Mouse (Mus musculus) embryonic facial prominence, embryonic 13.5 days (tissue): ENCODE measurements around the gene Nufip1. TPM values are rescaled to one million over a fixed set of nuclear protein-coding genes. Genes with fewer than 3 reads are reported as not detected.
A peak's percentile ranks its signal among the peaks of the same experiment; 100 is the strongest.

Experiments used
- ATAC-seq: fragments of 200-750 bp; cut with Nextera tagmentation; 2 replicates; pipeline ENCODE4 v1.8.0; 2017; ENCODE audit warnings: low read depth; ENCODE audit not compliant: insufficient number of reproducible peaks, insufficient read depth, low FRiP score, low TSS enrichment
- H3K27ac ChIP-seq: fragments of 300-500 bp; sonication (generic); 2 replicates; pipeline ENCODE4 v1.5.1; 2015; ENCODE audit warnings: moderate library complexity, mild to moderate bottlenecking, inconsistent platforms
- H3K27me3 ChIP-seq: fragments of 300-500 bp; sonication (generic); 2 replicates; pipeline ENCODE4 v1.6.1; 2015; ENCODE audit warnings: mild to moderate bottlenecking, inconsistent platforms
- H3K36me3 ChIP-seq: fragments of 300-500 bp; sonication (generic); 2 replicates; pipeline ENCODE4 v1.6.1; 2015; ENCODE audit warnings: mild to moderate bottlenecking, inconsistent platforms
- H3K4me1 ChIP-seq: fragments of 300-500 bp; sonication (generic); 2 replicates; pipeline ENCODE4 v1.6.1; 2015; ENCODE audit warnings: inconsistent platforms
- H3K4me2 ChIP-seq: fragments of 300-500 bp; sonication (generic); 2 replicates; pipeline ENCODE4 v1.6.1; 2015; ENCODE audit warnings: moderate library complexity, mild to moderate bottlenecking, inconsistent platforms
- H3K4me3 ChIP-seq: fragments of 300-500 bp; sonication (generic); 2 replicates; pipeline ENCODE4 v1.5.1; 2015; ENCODE audit warnings: mild to moderate bottlenecking, inconsistent platforms
- H3K9ac ChIP-seq: fragments of 300-500 bp; sonication (generic); 2 replicates; pipeline ENCODE4 v1.6.1; 2015; ENCODE audit warnings: mild to moderate bottlenecking, inconsistent platforms
- H3K9me3 ChIP-seq: fragments of 300-500 bp; sonication (generic); 2 replicates; pipeline ENCODE4 v1.6.1; 2016; ENCODE audit warnings: inconsistent platforms
- WGBS: fragments of 180-500 bp; shearing (Covaris S2); methylation state at CpG from one replicate; pipeline ENCODE4 v1.1.7; 2015; ENCODE audit warnings: mixed read lengths; 5-methylcytosine and 5-hydroxymethylcytosine counted together
- polyA plus RNA-seq: library from polyadenylated mRNA; unstranded; fragments of >200 nt; fragmentation: Nextera tagmentation; extraction: Ambion mirVana; gene quantifications from 2 replicates; pipeline ENCODE4 v1.2.1, GENCODE M21; 2015

The Nufip1 gene
- 16.7 and 18.0 TPM in 2 replicates for polyA plus RNA-seq

GRCm38 (mm10) chr14:76110396-76111221 is at the start of gene Nufip1, which contains the start of gene Gpalpp1:
Nufip1 (plus strand) TSS chr14:76110891.
Gpalpp1 (minus strand) TSS chr14:76110760.
- Histone ChIP-seq H3K27me3 (no peaks in the 10 kb centered on the region), H3K4me1 (peaks cover 14% of the 10 kb centered on the region), H3K9me3 (no peaks in the 10 kb centered on the region), H3K27ac (peak within 1 kb of the TSS; percentile 80), H3K36me3 (peaks cover 24% of the 10 kb centered on the region), H3K4me3 (peak within 1 kb of the TSS; percentile 82), H3K4me2 (peak within 1 kb of the TSS; percentile 88), H3K9ac (peak within 1 kb of the TSS; percentile 86)
- WGBS, result under 1% methylated on average over 69 of the region's 69 CpGs
- peak; percentile 97 for ATAC-seq

- H3K9me3 ChIP-seq, result no peaks in the 10 kb centered on the region
- 69% methylated on average over 1 of the region's 1 CpGs for WGBS
- no peak overlapping the region for H3K27ac ChIP-seq
- no peak for ATAC-seq
- no peak overlapping the region for H3K4me2 ChIP-seq
- no peaks in the 10 kb centered on the region for H3K36me3 ChIP-seq
- H3K4me3 ChIP-seq, result no peak overlapping the region
- H3K27me3 ChIP-seq, result no peaks in the 10 kb centered on the region
- no peak overlapping the region for H3K9ac ChIP-seq
- H3K4me1 ChIP-seq, result no peaks in the 10 kb centered on the region
Measured at GRCm38 (mm10) chr14:76067237-76067636, 43.5 kb upstream of the Nufip1 start.

- Histone ChIP-seq H3K27me3 (no peaks in the 10 kb centered on the region), H3K27ac (no peak overlapping the region), H3K9ac (no peak overlapping the region), H3K4me1 (no peaks in the 10 kb centered on the region), H3K4me3 (no peak overlapping the region), H3K36me3 (no peaks in the 10 kb centered on the region), H3K4me2 (no peak overlapping the region), H3K9me3 (no peaks in the 10 kb centered on the region)
- ATAC-seq, result no peak
- WGBS, result 65% methylated on average over 4 of the region's 4 CpGs
Measured at GRCm38 (mm10) chr14:76068296-76068695, 42.4 kb upstream of the Nufip1 start.

GRCm38 (mm10) chr14:76069296-76069695 is 41.4 kb upstream of the Nufip1 start:
- Histone ChIP-seq H3K27me3 (no peaks in the 10 kb centered on the region), H3K36me3 (no peaks in the 10 kb centered on the region), H3K27ac (no peak overlapping the region), H3K9ac (no peak overlapping the region), H3K4me2 (no peak overlapping the region), H3K4me1 (no peaks in the 10 kb centered on the region), H3K4me3 (no peak overlapping the region), H3K9me3 (no peaks in the 10 kb centered on the region)
- no peak for ATAC-seq
- WGBS, result 57% methylated on average over 4 of the region's 4 CpGs

GRCm38 (mm10) chr14:76072626-76073025 is 38.1 kb upstream of the Nufip1 start:
- no peaks in the 10 kb centered on the region for H3K4me1 ChIP-seq
- H3K27me3 ChIP-seq, result no peaks in the 10 kb centered on the region
- H3K36me3 ChIP-seq, result no peaks in the 10 kb centered on the region
- H3K4me2 ChIP-seq, result no peak overlapping the region
- no peaks in the 10 kb centered on the region for H3K9me3 ChIP-seq
- no peak for ATAC-seq
- H3K9ac ChIP-seq, result no peak overlapping the region
- H3K27ac ChIP-seq, result no peak overlapping the region
- 80% methylated on average over 2 of the region's 2 CpGs for WGBS
- H3K4me3 ChIP-seq, result no peak overlapping the region

GRCm38 (mm10) chr14:76074206-76074605 is 36.5 kb upstream of the Nufip1 start:
- no peaks in the 10 kb centered on the region for H3K36me3 ChIP-seq
- WGBS, result 88% methylated on average over 1 of the region's 1 CpGs

GRCm38 (mm10) chr14:76075721-76076120 is 35.0 kb upstream of the Nufip1 start:
- no peaks in the 10 kb centered on the region for H3K36me3 ChIP-seq
- no peak overlapping the region for H3K9ac ChIP-seq
- 53% methylated on average over 4 of the region's 4 CpGs for WGBS
- H3K9me3 ChIP-seq, result no peaks in the 10 kb centered on the region
- no peak overlapping the region for H3K27ac ChIP-seq
- no peak overlapping the region for H3K4me3 ChIP-seq
- no peaks in the 10 kb centered on the region for H3K4me1 ChIP-seq
- H3K4me2 ChIP-seq, result no peak overlapping the region
- no peaks in the 10 kb centered on the region for H3K27me3 ChIP-seq
- no peak for ATAC-seq

More at GRCm38 (mm10) chr14:76074206-76074605, 36.5 kb upstream of the Nufip1 start:
- no peaks in the 10 kb centered on the region for H3K9me3 ChIP-seq
- no peak overlapping the region for H3K4me2 ChIP-seq
- H3K27me3 ChIP-seq, result no peaks in the 10 kb centered on the region
- ATAC-seq, result no peak
- H3K4me1 ChIP-seq, result no peaks in the 10 kb centered on the region
- H3K9ac ChIP-seq, result no peak overlapping the region
- no peak overlapping the region for H3K4me3 ChIP-seq
- H3K27ac ChIP-seq, result no peak overlapping the region

- no peak for ATAC-seq
- H3K27ac ChIP-seq, result no peak overlapping the region
- H3K9ac ChIP-seq, result no peak overlapping the region
- H3K9me3 ChIP-seq, result no peaks in the 10 kb centered on the region
- H3K4me2 ChIP-seq, result no peak overlapping the region
- H3K4me1 ChIP-seq, result no peaks in the 10 kb centered on the region
- WGBS, result 53% methylated on average over 4 of the region's 4 CpGs
- H3K27me3 ChIP-seq, result no peaks in the 10 kb centered on the region
- no peaks in the 10 kb centered on the region for H3K36me3 ChIP-seq
- H3K4me3 ChIP-seq, result no peak overlapping the region
Measured at GRCm38 (mm10) chr14:76076602-76077001, 34.1 kb upstream of the Nufip1 start.

- Histone ChIP-seq H3K4me1 (no peaks in the 10 kb centered on the region), H3K4me2 (no peak overlapping the region), H3K27me3 (no peaks in the 10 kb centered on the region), H3K27ac (no peak overlapping the region), H3K9ac (no peak overlapping the region), H3K36me3 (no peaks in the 10 kb centered on the region), H3K4me3 (no peak overlapping the region), H3K9me3 (no peaks in the 10 kb centered on the region)
- WGBS, result 46% methylated on average over 9 of the region's 9 CpGs
- ATAC-seq, result no peak
Measured at GRCm38 (mm10) chr14:76077088-76077491, 33.6 kb upstream of the Nufip1 start.

GRCm38 (mm10) chr14:76081451-76081850 is 29.2 kb upstream of the Nufip1 start:
- Histone ChIP-seq H3K4me3 (no peak overlapping the region), H3K36me3 (no peaks in the 10 kb centered on the region), H3K9ac (no peak overlapping the region), H3K4me2 (no peak overlapping the region), H3K27me3 (no peaks in the 10 kb centered on the region), H3K27ac (no peak overlapping the region), H3K4me1 (no peaks in the 10 kb centered on the region), H3K9me3 (no peaks in the 10 kb centered on the region)
- WGBS, result 62% methylated on average over 11 of the region's 11 CpGs
- no peak for ATAC-seq

GRCm38 (mm10) chr14:76082086-76082636 is 28.5 kb upstream of the Nufip1 start:
- no peak overlapping the region for H3K27ac ChIP-seq
- H3K9ac ChIP-seq, result no peak overlapping the region
- no peaks in the 10 kb centered on the region for H3K27me3 ChIP-seq
- no peak for ATAC-seq
- no peaks in the 10 kb centered on the region for H3K4me1 ChIP-seq
- WGBS, result 88% methylated on average over 13 of the region's 13 CpGs
- H3K4me2 ChIP-seq, result no peak overlapping the region
- no peak overlapping the region for H3K4me3 ChIP-seq
- H3K36me3 ChIP-seq, result no peaks in the 10 kb centered on the region
- H3K9me3 ChIP-seq, result no peaks in the 10 kb centered on the region

- Histone ChIP-seq H3K27ac (no peak overlapping the region; the same call in 1 of the 2 replicates), H3K4me3 (no peak overlapping the region), H3K9me3 (no peaks in the 10 kb centered on the region), H3K27me3 (no peaks in the 10 kb centered on the region), H3K4me2 (no peak overlapping the region), H3K36me3 (peaks cover 3% of the 10 kb centered on the region; the same call in 1 of the 2 replicates), H3K4me1 (no peaks in the 10 kb centered on the region), H3K9ac (no peak overlapping the region)
- ATAC-seq, result no peak
- WGBS, result 76% methylated on average over 3 of the region's 3 CpGs
Measured at GRCm38 (mm10) chr14:76084188-76084587, 26.5 kb upstream of the Nufip1 start.
